Mouse (Mus musculus) megakaryocyte, embryonic 14.5 days (primary cell): ENCODE data around the gene Dhrs9.

Experiments used
- FLI1 ChIP-seq: IDR thresholded peaks from 2 replicates; pipeline ENCODE4 v1.6.1; 2012; ENCODE audit warnings: low read length, inconsistent platforms, mixed read lengths
- GATA1 ChIP-seq: IDR thresholded peaks from 3 replicates; pipeline ENCODE4 v1.6.1; 2012; ENCODE audit warnings: mixed read lengths, low read length, inconsistent platforms, borderline replicate concordance

GRCm38 (mm10) chr2:69364831-69365230, 15.4 kb upstream of the Dhrs9 start:
- no peak for TF ChIP-seq GATA1
- no peak for TF ChIP-seq FLI1
